Mouse (Mus musculus) heart, adult 10 weeks (tissue): ENCODE results near the gene Mef2b. TPM values are rescaled to one million over a fixed set of nuclear protein-coding genes. Genes with fewer than 3 reads are reported as not detected.

ENCODE experiments used
- polyA plus RNA-seq: library from polyadenylated mRNA; stranded (reverse); fragments of 350-450 nt; fragmentation: Illumina TruSeq; extraction: RNeasy Lipid Tissue Mini Kit (QIAGEN cat#74804); gene quantifications from one replicate; pipeline ENCODE4 v1.2.3, GENCODE M21; 2014; ENCODE audit warnings: low read depth, low replicate concordance

The Mef2b gene
- not detected for polyA plus RNA-seq

DNA sequence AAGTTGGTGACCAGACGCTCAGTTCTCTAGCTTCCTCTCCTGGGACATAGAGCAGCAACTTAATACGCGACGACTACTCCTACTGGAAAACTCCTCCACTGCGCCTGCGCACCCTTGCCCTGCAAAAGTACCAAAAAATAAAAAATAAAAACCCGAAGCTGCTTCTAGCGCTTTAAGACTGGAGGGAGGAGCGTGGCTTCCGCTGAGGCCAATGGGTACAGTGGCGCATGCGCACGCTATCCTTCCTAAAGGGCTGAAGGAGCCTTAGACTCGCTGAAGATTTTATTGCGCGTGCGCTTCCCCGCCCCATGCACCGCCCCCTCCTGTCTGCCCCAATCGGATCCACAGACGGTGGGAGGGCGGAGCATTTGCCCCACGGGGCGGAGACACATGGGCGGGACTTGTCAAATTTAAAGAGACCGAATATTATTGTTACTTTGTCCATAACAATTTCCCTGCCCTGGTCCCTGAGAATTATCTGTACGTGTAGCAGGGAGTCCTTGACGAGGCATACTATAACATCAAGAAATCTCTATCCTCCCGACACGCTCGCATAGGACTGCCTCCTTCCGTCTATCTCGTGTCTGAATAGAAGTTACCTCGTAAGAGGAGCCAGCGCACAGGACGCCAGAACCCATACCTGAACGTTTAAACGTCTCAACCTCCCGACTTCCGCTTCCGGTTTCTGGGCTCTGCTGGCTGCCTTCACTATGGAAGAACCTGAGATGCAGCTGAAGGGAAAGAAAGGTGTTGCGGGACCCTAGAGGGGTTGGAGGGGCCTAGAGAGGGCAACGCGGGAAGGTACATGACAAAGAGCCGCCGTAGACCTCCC, at the start of gene Mef2b, which contains the start of the genes Rfxank and Borcs8:
Gene Mef2b (plus strand): TSS at position 686 of the 832 bp plus-strand sequence.
Gene Rfxank (minus strand): TSS at position 129 of the 832 bp plus-strand sequence.
Gene Borcs8 (plus strand): TSS at position 474 of the 832 bp plus-strand sequence.

DNA sequence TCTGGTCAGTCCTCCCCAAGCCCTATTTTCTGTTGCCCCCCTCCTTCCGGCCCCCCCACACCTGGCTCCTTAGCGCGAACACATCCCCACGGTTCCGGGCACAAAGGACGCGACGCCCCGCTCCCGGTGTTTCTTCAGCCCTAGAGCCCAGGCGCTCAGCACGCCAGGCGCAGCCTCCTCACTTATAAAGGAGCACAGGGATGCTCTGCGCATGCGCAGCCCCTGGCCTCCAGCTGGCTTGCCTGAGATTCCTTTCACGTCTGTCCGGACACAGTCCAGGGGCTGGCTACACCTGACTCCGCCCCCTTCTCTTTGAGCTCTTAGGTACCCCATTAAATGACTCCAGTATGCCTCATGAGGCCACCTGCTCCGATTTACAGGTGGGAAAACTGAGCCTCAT, 18.8 kb upstream of the Mef2b start, which contains the start of gene Ncan:
Gene Ncan (minus strand): TSS at position 207 of the 400 bp plus-strand sequence.

DNA sequence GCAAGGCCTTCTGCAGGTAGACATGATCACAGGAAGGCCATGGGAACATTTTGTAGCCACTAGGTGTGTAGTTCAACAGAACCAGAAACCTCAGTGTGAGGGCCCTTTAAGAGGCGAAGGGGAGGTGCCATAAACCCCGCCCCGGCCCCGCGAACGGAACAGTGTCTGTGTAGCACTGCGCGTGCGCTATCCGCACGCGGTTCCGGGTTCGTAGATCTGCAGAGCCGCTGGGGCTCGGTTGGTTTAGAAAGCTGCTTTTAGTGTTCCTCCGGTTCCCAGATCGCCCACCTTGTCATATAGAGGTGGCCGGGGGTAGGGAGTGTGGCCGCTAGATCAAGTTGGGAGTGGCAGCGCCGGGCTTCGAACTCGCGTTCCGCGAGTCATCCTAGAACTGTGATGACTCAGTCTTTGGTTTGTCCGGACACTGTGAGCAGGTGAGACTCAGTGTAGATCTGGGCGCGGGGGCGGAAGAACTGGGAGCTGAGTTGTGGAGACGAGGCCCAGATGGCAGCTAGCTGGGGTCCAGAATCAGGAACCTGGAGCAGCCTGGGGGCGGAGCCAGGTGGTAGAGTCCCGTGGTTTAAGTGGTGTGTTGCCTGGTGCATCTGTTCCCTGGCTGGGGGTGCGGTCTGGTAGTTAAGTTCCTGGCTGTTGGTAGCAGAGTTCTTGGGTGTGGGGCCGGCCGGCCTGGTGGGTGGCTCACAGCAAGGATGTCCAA, 8.2 kb upstream of the Mef2b start, which contains the start of gene Nr2c2ap:
Gene Nr2c2ap (plus strand): TSS at position 168 of the 718 bp plus-strand sequence.

DNA sequence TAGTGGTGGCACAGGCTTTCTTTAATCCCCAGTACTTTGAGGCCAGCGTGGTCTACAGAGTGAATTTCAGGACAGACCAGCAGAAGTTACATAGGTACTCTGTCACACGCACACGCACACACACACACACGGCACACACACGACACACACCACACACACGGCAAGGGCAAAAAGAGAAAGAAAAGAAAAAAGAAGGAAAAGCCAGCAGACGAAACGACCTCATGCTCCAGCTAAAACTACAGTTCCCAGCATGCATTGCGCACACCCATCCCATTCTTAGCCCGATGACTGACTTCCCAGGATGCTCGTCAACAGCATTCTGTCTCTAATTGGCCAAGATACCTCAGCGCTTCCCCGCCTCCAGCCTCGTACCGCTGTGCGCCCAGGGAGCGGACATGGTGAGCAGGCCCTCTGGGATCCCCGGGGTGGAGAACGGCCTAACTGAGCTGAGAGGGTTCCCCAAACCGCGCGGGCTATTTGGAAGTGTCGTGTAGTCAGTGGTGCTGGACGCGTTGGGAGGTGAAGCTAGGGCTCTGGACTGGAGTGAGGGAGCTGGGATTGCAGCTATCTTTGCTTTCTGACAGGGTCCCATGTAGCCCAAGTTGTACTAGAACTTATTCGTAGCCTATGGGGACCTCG, 32.7 kb downstream of the Mef2b start, which contains the start of gene Tmem161a:
Gene Tmem161a (plus strand): TSS at position 314 of the 639 bp plus-strand sequence.

DNA sequence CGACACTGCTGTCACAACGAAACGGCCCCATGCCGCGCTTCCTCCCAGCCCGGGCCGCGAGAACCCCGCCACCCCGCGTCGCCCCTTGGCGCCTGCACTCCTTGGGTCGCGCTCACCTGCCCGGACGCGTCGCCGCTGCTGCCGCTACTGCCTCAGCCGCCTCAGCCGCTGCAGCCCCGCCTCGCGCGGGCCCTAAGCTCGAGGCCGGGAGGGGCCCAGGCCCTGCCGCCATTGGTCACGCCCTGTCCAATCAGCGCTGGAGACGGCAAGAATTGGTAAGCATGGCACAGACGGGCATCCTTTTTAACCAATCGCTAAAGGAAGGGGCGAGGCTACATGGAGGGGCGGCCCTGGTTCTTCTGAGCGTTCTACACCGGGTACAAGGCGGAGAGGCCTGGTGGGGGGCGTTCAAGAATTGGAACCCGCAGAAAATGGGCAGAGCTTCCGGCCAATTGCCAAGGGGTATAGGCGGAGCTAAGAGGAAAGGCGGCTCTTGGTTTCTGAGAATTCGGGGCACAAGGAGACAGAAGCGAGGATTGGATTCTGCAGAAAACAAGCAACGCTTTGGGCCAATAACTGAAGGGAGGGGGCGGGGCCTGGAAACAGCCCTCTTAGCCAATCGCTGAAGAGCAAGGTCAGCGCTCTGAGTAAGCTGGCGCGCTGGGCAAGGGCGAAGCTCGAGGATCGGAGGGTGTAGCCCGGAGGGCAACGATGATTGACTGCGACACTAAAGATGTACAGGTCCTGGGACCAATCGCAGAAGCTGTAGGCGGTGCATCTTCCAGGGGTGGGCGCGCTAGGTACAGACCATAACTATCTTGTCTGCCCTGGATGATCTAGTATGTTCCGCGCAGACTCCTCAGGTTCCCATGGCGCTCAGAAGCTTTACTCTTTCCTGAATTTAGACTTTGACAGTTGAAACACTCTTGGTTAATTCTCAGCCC, 72.9 kb downstream of the Mef2b start, which contains the start of gene Slc25a42:
Gene Slc25a42 (minus strand): TSS at position 194 of the 944 bp plus-strand sequence.

Other genes starting within 250 kb of the Mef2b start
- not detected for gene Tssk6, start 237.5 kb upstream of the Mef2b start, polyA plus RNA-seq
- 607 TPM for gene Ndufa13, start 237.2 kb upstream of the Mef2b start, polyA plus RNA-seq
- 10.9 TPM for gene Yjefn3, start 237.0 kb upstream of the Mef2b start, polyA plus RNA-seq
- gene Gatad2a, start 143.3 kb upstream of the Mef2b start, polyA plus RNA-seq, result 18.1 TPM
- 24.1 TPM for gene Mau2, start 97.0 kb upstream of the Mef2b start, polyA plus RNA-seq
- 22.7 TPM for gene Sugp1, start 96.9 kb upstream of the Mef2b start, polyA plus RNA-seq
- gene Tm6sf2, start 66.8 kb upstream of the Mef2b start, polyA plus RNA-seq, result 1.7 TPM
- not detected for gene Hapln4, start 56.3 kb upstream of the Mef2b start, polyA plus RNA-seq
- gene Ncan, start 18.8 kb upstream of the Mef2b start, polyA plus RNA-seq, result not detected
- 9.2 TPM for gene Nr2c2ap, start 8.4 kb upstream of the Mef2b start, polyA plus RNA-seq
- 25.8 TPM for gene Rfxank, start 557 bp upstream of the Mef2b start, polyA plus RNA-seq
- 32.6 TPM for gene Borcs8, start 212 bp upstream of the Mef2b start, polyA plus RNA-seq
- gene Tmem161a, start 32.6 kb downstream of the Mef2b start, polyA plus RNA-seq, result 82.1 TPM
- 59.6 TPM for gene Slc25a42, start 72.6 kb downstream of the Mef2b start, polyA plus RNA-seq
- 26.3 TPM for gene Sugp2, start 94.5 kb downstream of the Mef2b start, polyA plus RNA-seq
- 8.0 TPM for gene Armc6, start 94.8 kb downstream of the Mef2b start, polyA plus RNA-seq
- 7.0 TPM for gene Homer3, start 143.1 kb downstream of the Mef2b start, polyA plus RNA-seq
- gene Ddx49, start 162.8 kb downstream of the Mef2b start, polyA plus RNA-seq, result 22.8 TPM
- 126 TPM for gene Cope, start 162.8 kb downstream of the Mef2b start, polyA plus RNA-seq
- 0.68 TPM for gene Cers1, start 176.1 kb downstream of the Mef2b start, polyA plus RNA-seq
- gene Gdf1, start 190.1 kb downstream of the Mef2b start, polyA plus RNA-seq, result not detected
- 27.5 TPM for gene Upf1, start 213.6 kb downstream of the Mef2b start, polyA plus RNA-seq
- 11.6 TPM for gene Comp, start 233.8 kb downstream of the Mef2b start, polyA plus RNA-seq